Mouse (Mus musculus) ES-Bruce4 (cell line): ENCODE results near the gene Man2a2.

Experiments
- CTCF ChIP-seq: IDR thresholded peaks from one replicate; pipeline ENCODE4 v1.8.1; 2011; ENCODE audit warnings: low read depth, low read length
- EP300 ChIP-seq: IDR thresholded peaks from 2 replicates; pipeline ENCODE4 v1.6.1; 2011; ENCODE audit warnings: low read depth, low read length; ENCODE audit not compliant: insufficient read depth
- POLR2A ChIP-seq: IDR thresholded peaks from one replicate; pipeline ENCODE4 v1.8.1; 2011; ENCODE audit warnings: low read length; ENCODE audit not compliant: insufficient read depth

GRCm38 (mm10) chr7:80374733-80375132, 3.6 kb upstream of the Man2a2 start:
- TF ChIP-seq POLR2A (no peak), CTCF (no peak), EP300 (no peak)
